Mouse (Mus musculus) ES-E14 (cell line): ENCODE results near the gene Stx2. TPM values are rescaled to one million over a fixed set of nuclear protein-coding genes. Genes with fewer than 3 reads are reported as not detected.

Source experiments
- DNase-seq: peaks from one replicate; pipeline ENCODE4 v3.0.0-alpha.2; 2013; ENCODE audit warnings: low read depth, low spot score
- H3K27ac ChIP-seq: 2 replicates; pipeline ENCODE4 v1.5.1; 2012; ENCODE audit warnings: low read depth, mild to moderate bottlenecking, low read length, moderate library complexity, mixed read lengths; ENCODE audit not compliant: poor library complexity, insufficient read depth, severe bottlenecking
- H3K36me3 ChIP-seq: 2 replicates; pipeline ENCODE4 v1.6.1; 2012; ENCODE audit warnings: mild to moderate bottlenecking, low read length, moderate library complexity, mixed read lengths; ENCODE audit not compliant: control insufficient read depth, poor library complexity, insufficient read depth, severe bottlenecking
- H3K4me1 ChIP-seq, 2 experiments: fragments of 150-350 bp in 1 of 2; sonication (generic) in 1 of 2; 2 replicates each; pipeline ENCODE4 v1.6.1; 2012; ENCODE audit warnings: low read length in 2 of 2, mild to moderate bottlenecking in 1 of 2, mixed read lengths in 1 of 2; ENCODE audit not compliant: control insufficient read depth in 2 of 2, insufficient read depth in 2 of 2, poor library complexity in 1 of 2
- H3K4me3 ChIP-seq, 2 experiments: fragments of 150-350 bp in 1 of 2; sonication (generic) in 1 of 2; 2 replicates each; pipeline ENCODE4 v1.5.1; 2012; ENCODE audit warnings: low read length in 2 of 2, low read depth in 1 of 2, mild to moderate bottlenecking in 1 of 2, mixed read lengths in 1 of 2; ENCODE audit not compliant: insufficient read depth in 1 of 2, poor library complexity in 1 of 2, severe bottlenecking in 1 of 2
- H3K9ac ChIP-seq: 2 replicates; pipeline ENCODE4 v1.6.1; 2012; ENCODE audit warnings: low read depth, mild to moderate bottlenecking, low read length, mixed read lengths; ENCODE audit not compliant: poor library complexity, insufficient read depth, severe bottlenecking
- H3K9me3 ChIP-seq: fragments of 150-350 bp; sonication (generic); 2 replicates; pipeline ENCODE4 v1.6.1; 2012; ENCODE audit warnings: low read depth, mild to moderate bottlenecking, low read length; ENCODE audit not compliant: control insufficient read depth, insufficient read depth
- CHD2 ChIP-seq: IDR thresholded peaks from 2 replicates; pipeline ENCODE4 v1.6.1; 2014; ENCODE audit warnings: mild to moderate bottlenecking, low read depth, low read length, inconsistent platforms
- HCFC1 ChIP-seq: IDR thresholded peaks from 2 replicates; pipeline ENCODE4 v1.6.1; 2012; ENCODE audit warnings: low read length, inconsistent platforms, borderline replicate concordance; ENCODE audit not compliant: insufficient read depth
- MAFK ChIP-seq: IDR thresholded peaks from 2 replicates; pipeline ENCODE4 v1.6.1; 2014; ENCODE audit warnings: mild to moderate bottlenecking, low read depth, low read length, inconsistent platforms; ENCODE audit not compliant: insufficient read depth
- ZC3H11A ChIP-seq: IDR thresholded peaks from 2 replicates; pipeline ENCODE4 v1.6.1; 2012; ENCODE audit warnings: low read depth, mild to moderate bottlenecking, inconsistent platforms, low read length, borderline replicate concordance
- ZNF384 ChIP-seq: IDR thresholded peaks from 2 replicates; pipeline ENCODE4 v1.6.1; 2012; ENCODE audit warnings: low read depth, low read length, inconsistent platforms
- in situ Hi-C, 2 experiments: fragments of 600-800 bp; cut with MboI; formaldehyde crosslinking; loops; one replicate each; pipeline ENCODE4 v1.15.1; 2025; ENCODE audit warnings: low sequenced_read_pairs in 2 of 2, inconsistent platforms in 1 of 2; ENCODE audit not compliant: unreplicated experiment in 2 of 2
- total RNA-seq: library from RNA; depleted of rRNA; stranded (reverse); fragments of 300-350 nt; gene quantifications from 2 replicates; pipeline ENCODE4 v1.2.3, GENCODE M21; 2012; rRNA removed

Gene Stx2
- total RNA-seq, 1 experiment, result 9.4 TPM

GRCm38 (mm10) chr5:128940436-128940835, 67.9 kb downstream of the Stx2 start:
- no peak overlapping the region for H3K4me3 ChIP-seq
- DNase-seq, result no peak
- H3K9ac ChIP-seq, result no peak overlapping the region
- no peak overlapping the region for H3K27ac ChIP-seq
- TF ChIP-seq HCFC1 (no peak), ZNF384 (no peak), ZC3H11A (no peak), MAFK (no peak), CHD2 (no peak)
- no peaks in the 10 kb centered on the region for H3K9me3 ChIP-seq
- H3K4me1 ChIP-seq, result no peaks in the 10 kb centered on the region
- no peaks in the 10 kb centered on the region for H3K36me3 ChIP-seq
- in situ Hi-C loops, result no loop called here

GRCm38 (mm10) chr5:128935359-128935899, 72.9 kb downstream of the Stx2 start:
- in situ Hi-C loops, result no loop called here
- DNase-seq, result no peak
- no peak overlapping the region for H3K27ac ChIP-seq

More at GRCm38 (mm10) chr5:128935359-128935899, 72.9 kb downstream of the Stx2 start:
- Histone ChIP-seq H3K9ac (no peak overlapping the region), H3K36me3 (no peaks in the 10 kb centered on the region), H3K9me3 (no peaks in the 10 kb centered on the region), H3K4me3 (no peak overlapping the region), H3K4me1 (no peaks in the 10 kb centered on the region)
- TF ChIP-seq ZNF384, result no peak
- TF ChIP-seq CHD2, result no peak

Other genes with a start within 250 kb of the Stx2 start
- 1.2 TPM in 2 replicates for gene Rimbp2, start 55.1 kb downstream of the Stx2 start, total RNA-seq
- 642 and 877 TPM in 2 replicates for gene Ran, start 11.5 kb upstream of the Stx2 start, total RNA-seq
- 1.1 and 2.8 TPM in 2 replicates for gene Adgrd1, start 88.2 kb upstream of the Stx2 start, total RNA-seq